Mouse (Mus musculus): ENCODE measurements at regions not wholly inside any gene's neighbourhood (a gene's known extent, or its start where the extent isn't known, plus 50 kb on each side); places are given as distances from the start of the nearest gene placed in this dataset.

- TF ChIP-seq CTCF (IDR thresholded peaks at IDR 0.05; ENCODE audit: borderline replicate concordance, control insufficient read depth, extremely low read depth, insufficient read depth, low read length, poor library complexity) (no peak), POLR2A (IDR thresholded peaks at IDR 0.05; ENCODE audit: control insufficient read depth, extremely low read depth, insufficient read depth, low read length, poor library complexity) (no peak)
Observed at GRCm38 (mm10) chr4:114738903-114739667, 82.4 kb upstream of the Gm12830 start.

All from thymus, adult 2 months (tissue).